Mouse (Mus musculus) liver, postnatal 0 days (tissue): ENCODE measurements at regions not wholly inside any gene's neighbourhood (a gene's known extent, or its start where the extent isn't known, plus 50 kb on each side); places are given as distances from the start of the nearest gene placed in this dataset.

Experiments
- ATAC-seq: fragments of 200-750 bp; cut with Nextera tagmentation; 2 replicates; pipeline ENCODE4 v1.8.0; 2017; ENCODE audit warnings: mild to moderate bottlenecking, moderate library complexity
- DNase-seq: peaks from one replicate; pipeline ENCODE4 v3.0.0-alpha.2; 2016
- H3K27ac ChIP-seq: fragments of 300-500 bp; sonication (generic); 2 replicates; pipeline ENCODE4 v1.5.1; 2014; ENCODE audit warnings: antibody characterized with exemption, moderate library complexity, mild to moderate bottlenecking, low read depth
- H3K27me3 ChIP-seq: fragments of 300-500 bp; sonication (generic); 2 replicates; pipeline ENCODE4 v1.6.1; 2014; ENCODE audit warnings: low read length, control low read depth, mixed read lengths; ENCODE audit not compliant: insufficient read depth
- H3K36me3 ChIP-seq: fragments of 300-500 bp; sonication (generic); replicated peaks from 2 replicates; pipeline ENCODE4 v1.6.1; 2014; ENCODE audit warnings: mild to moderate bottlenecking, control low read depth, low read length, moderate library complexity, mixed read lengths; ENCODE audit not compliant: insufficient read depth
- H3K4me1 ChIP-seq: fragments of 300-500 bp; sonication (generic); 2 replicates; pipeline ENCODE4 v1.6.1; 2014; ENCODE audit warnings: antibody characterized with exemption, mild to moderate bottlenecking, control low read depth; ENCODE audit not compliant: insufficient read depth
- H3K4me2 ChIP-seq: fragments of 300-500 bp; sonication (generic); 2 replicates; pipeline ENCODE4 v1.6.1; 2014; ENCODE audit warnings: low read depth, mild to moderate bottlenecking, low read length, moderate library complexity, mixed read lengths
- H3K4me3 ChIP-seq: fragments of 300-500 bp; sonication (generic); 2 replicates; pipeline ENCODE4 v1.5.1; 2014; ENCODE audit warnings: low read depth, low read length
- H3K9ac ChIP-seq: fragments of 300-500 bp; sonication (generic); replicated peaks from 2 replicates; pipeline ENCODE4 v1.6.1; 2014; ENCODE audit warnings: mild to moderate bottlenecking, moderate library complexity
- H3K9me3 ChIP-seq: fragments of 300-500 bp; sonication (generic); 2 replicates; pipeline ENCODE4 v1.6.1; 2016; ENCODE audit warnings: mild to moderate bottlenecking, control low read depth, low read length, mixed read lengths
- CTCF ChIP-seq: sonication (generic); IDR thresholded peaks from 2 replicates; pipeline ENCODE4 v1.5.1; 2016; ENCODE audit warnings: antibody characterized with exemption, low read depth
- EP300 ChIP-seq: IDR thresholded peaks from 2 replicates; pipeline ENCODE4 v1.6.1; 2016; ENCODE audit warnings: antibody characterized with exemption, low read depth, mild to moderate bottlenecking
- WGBS: fragments of 180-500 bp; shearing (Covaris S2); extraction: QIAGEN DNeasy Blood & Tissue Kit; methylation state at CpG from one replicate; pipeline ENCODE4 v1.1.7; 2014; ENCODE audit not compliant: insufficient replicate concordance; 5-methylcytosine and 5-hydroxymethylcytosine counted together

- no peak for ATAC-seq
- Histone ChIP-seq H3K9me3 (no peaks in the 10 kb centered on the region), H3K27ac (no peak overlapping the region), H3K36me3 (no peaks in the 10 kb centered on the region), H3K9ac (no peak overlapping the region), H3K4me2 (no peak overlapping the region), H3K4me1 (no peaks in the 10 kb centered on the region), H3K27me3 (no peaks in the 10 kb centered on the region), H3K4me3 (no peak overlapping the region)
- no peak for TF ChIP-seq CTCF
- no peak for TF ChIP-seq EP300
- DNase-seq: no peak
- WGBS: 55% methylated on average over 2 of the region's 2 CpGs
Observed at GRCm38 (mm10) chr12:13744323-13744931, 407.4 kb downstream of the Fam84a start.

- no peak overlapping the region for H3K27ac ChIP-seq
- ATAC-seq: peak; percentile 56
Observed at GRCm38 (mm10) chr12:13729901-13730637, 421.8 kb downstream of the Fam84a start.

GRCm38 (mm10) chr12:13728986-13729385 is 422.9 kb downstream of the Fam84a start:
- Histone ChIP-seq H3K27ac (no peak overlapping the region), H3K27me3 (no peaks in the 10 kb centered on the region), H3K36me3 (no peaks in the 10 kb centered on the region), H3K4me2 (no peak overlapping the region), H3K9me3 (no peaks in the 10 kb centered on the region), H3K4me1 (no peaks in the 10 kb centered on the region), H3K9ac (no peak overlapping the region), H3K4me3 (no peak overlapping the region)
- WGBS: 80% methylated on average over 4 of the region's 4 CpGs
- TF ChIP-seq CTCF (no peak), EP300 (no peak)
- DNase-seq (no peak), ATAC-seq (no peak)

More at GRCm38 (mm10) chr12:13729901-13730637, 421.8 kb downstream of the Fam84a start:
- no peak overlapping the region for H3K9ac ChIP-seq
- H3K9me3 ChIP-seq: no peaks in the 10 kb centered on the region
- no peak overlapping the region for H3K4me2 ChIP-seq
- no peaks in the 10 kb centered on the region for H3K4me1 ChIP-seq
- H3K27me3 ChIP-seq: no peaks in the 10 kb centered on the region
- H3K4me3 ChIP-seq: no peak overlapping the region
- DNase-seq: no peak
- WGBS: 33% methylated on average over 2 of the region's 2 CpGs
- TF ChIP-seq CTCF: no peak
- TF ChIP-seq EP300: no peak
- H3K36me3 ChIP-seq: no peaks in the 10 kb centered on the region

GRCm38 (mm10) chr12:13724511-13724910 is 427.3 kb downstream of the Fam84a start:
- ATAC-seq (peak; percentile 99), DNase-seq (peak; percentile 20)
- Histone ChIP-seq H3K9ac (no peak overlapping the region), H3K27me3 (no peaks in the 10 kb centered on the region), H3K4me2 (no peak overlapping the region), H3K27ac (peak overlapping the region; percentile 58; the same call in 1 of the 2 replicates), H3K36me3 (no peaks in the 10 kb centered on the region), H3K4me3 (no peak overlapping the region), H3K4me1 (no peaks in the 10 kb centered on the region), H3K9me3 (no peaks in the 10 kb centered on the region)
- whole genome bisulfite sequencing: 45% methylated on average over 2 of the region's 2 CpGs
- no peak for TF ChIP-seq CTCF
- TF ChIP-seq EP300: 0 out of 2 replicates have a peak, but pooled peaks have one; percentile 43

GRCm38 (mm10) chr12:13709806-13710205 is 440.9 kb downstream of the Nbas start:
- TF ChIP-seq CTCF (no peak), EP300 (no peak)
- Histone ChIP-seq H3K9ac (no peak overlapping the region), H3K27ac (no peak overlapping the region), H3K4me1 (no peaks in the 10 kb centered on the region), H3K9me3 (no peaks in the 10 kb centered on the region), H3K27me3 (no peaks in the 10 kb centered on the region), H3K4me2 (no peak overlapping the region), H3K36me3 (no peaks in the 10 kb centered on the region), H3K4me3 (no peak overlapping the region)
- ATAC-seq (no peak), DNase-seq (no peak)
- 76% methylated on average over 3 of the region's 3 CpGs for WGBS

- H3K27ac ChIP-seq: no peak overlapping the region
- H3K36me3 ChIP-seq: no peaks in the 10 kb centered on the region
- no peaks in the 10 kb centered on the region for H3K4me1 ChIP-seq
- TF ChIP-seq EP300 (no peak), CTCF (peak; percentile 44)
- DNase-seq: no peak
- 72% methylated on average over 5 of the region's 5 CpGs for WGBS
- ATAC-seq: no peak
- H3K4me2 ChIP-seq: no peak overlapping the region
- no peaks in the 10 kb centered on the region for H3K27me3 ChIP-seq
- H3K9me3 ChIP-seq: no peaks in the 10 kb centered on the region
- no peak overlapping the region for H3K4me3 ChIP-seq
- no peak overlapping the region for H3K9ac ChIP-seq
Observed at GRCm38 (mm10) chr12:13707747-13708146, 438.8 kb downstream of the Nbas start.
